Mouse (Mus musculus) lung, postnatal 14 days (tissue): ENCODE measurements at regions not wholly inside any gene's neighbourhood (a gene's known extent, or its start where the extent isn't known, plus 50 kb on each side); places are given as distances from the start of the nearest gene placed in this dataset.
"Not testable (repeated sequence)": the region's sequence is repeated elsewhere in the genome, so short reads cannot be mapped to it uniquely, and the experiment has no call there.

Experiments
- DNase-seq: peaks from one replicate; pipeline ENCODE4 v3.0.0; 2021

GRCm38 (mm10) chr13:69129056-69129620 is 129.8 kb upstream of the Adcy2 start:
- no peak for DNase-seq

GRCm38 (mm10) chr13:69127522-69127921 is 128.2 kb upstream of the Adcy2 start:
- no peak for DNase-seq

GRCm38 (mm10) chr13:69118743-69119142 is 119.4 kb upstream of the Adcy2 start:
- DNase-seq: not testable (repeated sequence)

GRCm38 (mm10) chr13:69109168-69109567 is 109.8 kb upstream of the Adcy2 start:
- no peak for DNase-seq

GRCm38 (mm10) chr13:69086613-69087012 is 87.3 kb upstream of the Adcy2 start:
- peak; percentile 69 for DNase-seq

- no peak for DNase-seq
Measured at GRCm38 (mm10) chr13:69070336-69070735, 71.0 kb upstream of the Adcy2 start.

GRCm38 (mm10) chr13:69069817-69070216 is 70.5 kb upstream of the Adcy2 start:
- DNase-seq: no peak

- no peak for DNase-seq
Measured at GRCm38 (mm10) chr13:69066636-69067035, 67.3 kb upstream of the Adcy2 start.

GRCm38 (mm10) chr13:69065285-69065684 is 65.9 kb upstream of the Adcy2 start:
- no peak for DNase-seq

- no peak for DNase-seq
Measured at GRCm38 (mm10) chr13:69062692-69063233, 63.4 kb upstream of the Adcy2 start.

GRCm38 (mm10) chr13:69061436-69061835 is 62.1 kb upstream of the Adcy2 start:
- no peak for DNase-seq
